Mouse (Mus musculus): ENCODE results near the gene Rad54l2. TPM values are rescaled to one million over a fixed set of nuclear protein-coding genes. Genes with fewer than 3 reads are reported as not detected.

Gene Rad54l2
- polyA plus RNA-seq, 1 experiment from 2014 or later, result 5.5 TPM

DNA sequence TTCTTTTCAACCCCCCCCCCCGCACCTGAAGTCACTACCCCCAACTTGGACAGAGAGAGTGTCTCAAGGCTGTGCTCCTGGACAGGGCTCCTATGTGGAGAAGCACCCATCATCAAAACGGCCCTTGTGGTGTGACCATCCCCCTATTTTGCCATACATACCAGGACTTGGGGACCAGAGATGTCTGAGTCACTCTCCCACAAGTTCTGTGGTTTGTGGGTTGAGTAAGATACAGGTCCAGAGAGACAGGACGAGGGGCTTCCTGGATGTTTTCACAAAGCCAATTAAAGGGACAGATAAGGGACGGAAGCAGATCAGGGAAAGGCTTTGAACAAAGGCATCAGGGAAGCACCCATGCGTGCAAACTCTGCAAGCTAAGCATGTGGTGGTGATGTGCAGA, 147.6 kb downstream of the Rad54l2 start:
- WGBS, result 55% methylated on average over 5 of the region's 5 CpGs
- H3K4me1 ChIP-seq (replicated peaks; ENCODE audit: control insufficient read depth, insufficient read depth, low read length), result no peaks in the 10 kb centered on the region
- H3K9me3 ChIP-seq (ENCODE audit: control insufficient read depth, low read length), result no peaks in the 10 kb centered on the region
- no peaks in the 10 kb centered on the region for H3K27me3 ChIP-seq (replicated peaks; ENCODE audit: control insufficient read depth, insufficient read depth, low read length)
- H3K36me3 ChIP-seq (ENCODE audit: control insufficient read depth, insufficient read depth, low read length), result no peaks in the 10 kb centered on the region
- H3K4me3 ChIP-seq (ENCODE audit: low read depth, low read length), result no peak overlapping the region
- no peak for DNase-seq (ENCODE audit: low spot score)
- no peak overlapping the region for H3K27ac ChIP-seq (ENCODE audit: low read depth)
- H3K4me2 ChIP-seq (ENCODE audit: low read length), result no peak overlapping the region
- H3K9ac ChIP-seq (ENCODE audit: low read length), result no peak overlapping the region
- ATAC-seq (replicated peaks; ENCODE audit: low FRiP score, low TSS enrichment, low read depth), result no peak

DNA sequence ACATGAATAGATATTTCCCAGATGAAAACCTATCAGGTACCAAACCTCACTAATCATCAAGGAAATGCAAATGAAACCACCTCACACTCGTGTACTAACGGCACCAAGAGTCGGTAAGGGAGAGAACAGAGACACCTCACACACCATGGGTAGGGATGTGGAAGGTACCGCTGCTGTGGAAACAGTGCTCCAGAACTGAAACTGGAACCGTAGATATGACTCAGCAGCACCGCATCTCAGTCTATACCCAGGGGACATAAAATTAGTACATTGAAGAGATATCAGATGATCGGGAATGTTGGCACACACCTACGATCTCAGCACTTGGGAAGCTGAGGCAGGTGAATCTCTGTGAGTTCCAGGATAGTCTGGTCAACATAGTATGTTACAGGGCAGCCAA, 150.8 kb downstream of the Rad54l2 start:
- H3K9ac ChIP-seq (ENCODE audit: low read length), result no peak overlapping the region
- H3K9me3 ChIP-seq (ENCODE audit: control insufficient read depth, low read length), result no peaks in the 10 kb centered on the region
- no peak overlapping the region for H3K4me2 ChIP-seq (ENCODE audit: low read length)
- ATAC-seq (replicated peaks; ENCODE audit: low FRiP score, low TSS enrichment, low read depth) (no peak), DNase-seq (ENCODE audit: low spot score) (no peak)
- no peaks in the 10 kb centered on the region for H3K27me3 ChIP-seq (replicated peaks; ENCODE audit: control insufficient read depth, insufficient read depth, low read length)
- WGBS, result 93% methylated on average over 8 of the region's 8 CpGs
- no peak overlapping the region for H3K27ac ChIP-seq (ENCODE audit: low read depth)
- H3K4me3 ChIP-seq (ENCODE audit: low read depth, low read length), result no peak overlapping the region
- no peaks in the 10 kb centered on the region for H3K36me3 ChIP-seq (ENCODE audit: control insufficient read depth, insufficient read depth, low read length)
- H3K4me1 ChIP-seq (replicated peaks; ENCODE audit: control insufficient read depth, insufficient read depth, low read length), result no peaks in the 10 kb centered on the region

Other genes starting within 250 kb of the Rad54l2 start
- not detected in 2 replicates for gene Iqcf3, start 227.6 kb downstream of the Rad54l2 start, polyA plus RNA-seq (2014; fragmentation: Nextera tagmentation; extraction: Ambion mirVana)
- not detected in 2 replicates for gene Iqcf4, start 218.2 kb downstream of the Rad54l2 start, polyA plus RNA-seq (2014; fragmentation: Nextera tagmentation; extraction: Ambion mirVana)
- gene Iqcf6, start 162.6 kb downstream of the Rad54l2 start, polyA plus RNA-seq (2014; fragmentation: Nextera tagmentation; extraction: Ambion mirVana), result not detected in 2 replicates
- gene Grm2, start 133.1 kb downstream of the Rad54l2 start, polyA plus RNA-seq (2014; fragmentation: Nextera tagmentation; extraction: Ambion mirVana), result not detected in 2 replicates
- gene Tex264, start 103.3 kb downstream of the Rad54l2 start, polyA plus RNA-seq (2014; fragmentation: Nextera tagmentation; extraction: Ambion mirVana), result 47.8 and 49.8 TPM in 2 replicates
- 24.1 and 30.5 TPM in 2 replicates for gene Dcaf1, start 32.7 kb upstream of the Rad54l2 start, polyA plus RNA-seq (2014; fragmentation: Nextera tagmentation; extraction: Ambion mirVana)
- gene Rbm15b, start 98.2 kb upstream of the Rad54l2 start, polyA plus RNA-seq (2014; fragmentation: Nextera tagmentation; extraction: Ambion mirVana), result 14.8 and 16.1 TPM in 2 replicates
- 214 and 260 TPM in 2 replicates for gene Manf, start 102.8 kb upstream of the Rad54l2 start, polyA plus RNA-seq (2014; fragmentation: Nextera tagmentation; extraction: Ambion mirVana)

Measured in intestine, embryonic 14.5 days (tissue).